Mouse (Mus musculus) lung, embryonic 16.5 days (tissue): ENCODE measurements around the gene Spsb4. TPM values are rescaled to one million over a fixed set of nuclear protein-coding genes. Genes with fewer than 3 reads are reported as not detected.

Source experiments
- ATAC-seq: fragments of 200-750 bp; cut with Nextera tagmentation; 2 replicates; pipeline ENCODE4 v1.8.0; 2017; ENCODE audit warnings: low read depth, mild to moderate bottlenecking, moderate library complexity
- H3K27ac ChIP-seq: fragments of 300-500 bp; sonication (generic); 2 replicates; pipeline ENCODE4 v1.5.1; 2014; ENCODE audit warnings: mild to moderate bottlenecking, control low read depth, low read length
- H3K27me3 ChIP-seq: fragments of 300-500 bp; sonication (generic); 2 replicates; pipeline ENCODE4 v1.6.1; 2014; ENCODE audit warnings: low read depth, low read length, mixed read lengths; ENCODE audit not compliant: control insufficient read depth, insufficient read depth
- H3K36me3 ChIP-seq: fragments of 300-500 bp; sonication (generic); 2 replicates; pipeline ENCODE4 v1.6.1; 2014; ENCODE audit warnings: low read length; ENCODE audit not compliant: control insufficient read depth, insufficient read depth
- H3K4me1 ChIP-seq: fragments of 300-500 bp; sonication (generic); replicated peaks from 2 replicates; pipeline ENCODE4 v1.6.1; 2014; ENCODE audit warnings: low read length, mixed read lengths; ENCODE audit not compliant: control insufficient read depth, insufficient read depth
- H3K4me2 ChIP-seq: fragments of 300-500 bp; sonication (generic); 2 replicates; pipeline ENCODE4 v1.6.1; 2014; ENCODE audit warnings: low read depth, low read length, control low read depth
- H3K4me3 ChIP-seq: fragments of 300-500 bp; sonication (generic); 2 replicates; pipeline ENCODE4 v1.5.1; 2014; ENCODE audit warnings: mild to moderate bottlenecking, low read length, control low read depth
- H3K9ac ChIP-seq: fragments of 300-500 bp; sonication (generic); 2 replicates; pipeline ENCODE4 v1.6.1; 2014; ENCODE audit warnings: low read length, control low read depth
- H3K9me3 ChIP-seq: fragments of 300-500 bp; sonication (generic); 2 replicates; pipeline ENCODE4 v1.6.1; 2016; ENCODE audit warnings: low read length; ENCODE audit not compliant: control insufficient read depth
- WGBS: fragments of 180-500 bp; shearing (Covaris S2); extraction: QIAGEN DNeasy Blood & Tissue Kit; methylation state at CpG from one replicate; pipeline ENCODE4 v1.1.7; 2014; 5-methylcytosine and 5-hydroxymethylcytosine counted together
- polyA plus RNA-seq: library from polyadenylated mRNA; unstranded; fragments of >200 nt; fragmentation: Nextera tagmentation; extraction: Ambion mirVana; gene quantifications from 2 replicates; pipeline ENCODE4 v1.2.1, GENCODE M21; 2015

The Spsb4 gene
- polyA plus RNA-seq, 1 experiment from 2014 or later, result 8.8 TPM

- Histone ChIP-seq H3K36me3 (no peaks in the 10 kb centered on the region), H3K9me3 (no peaks in the 10 kb centered on the region), H3K4me3 (no peak overlapping the region), H3K27me3 (peaks cover 7% of the 10 kb centered on the region; the same call in 1 of the 2 replicates), H3K4me2 (no peak overlapping the region), H3K4me1 (peaks cover 24% of the 10 kb centered on the region), H3K9ac (no peak overlapping the region), H3K27ac (no peak overlapping the region)
- 45% methylated on average over 2 of the region's 2 CpGs for WGBS
- ATAC-seq, result no peak
These were observed 1.0 kb upstream of the Spsb4 start for GRCm38 (mm10) chr9:97019686-97020085.

GRCm38 (mm10) chr9:97019231-97019630, 588 bp upstream of the Spsb4 start:
- H3K4me1 ChIP-seq, result peaks cover 24% of the 10 kb centered on the region
- ATAC-seq, result no peak
- no peak overlapping the region for H3K27ac ChIP-seq
- H3K4me3 ChIP-seq, result peak overlapping the region; percentile 62
- 3% methylated on average over 11 of the region's 11 CpGs for WGBS
- H3K9me3 ChIP-seq, result no peaks in the 10 kb centered on the region
- H3K36me3 ChIP-seq, result no peaks in the 10 kb centered on the region
- peak overlapping the region; percentile 66 for H3K9ac ChIP-seq
- H3K4me2 ChIP-seq, result peak overlapping the region; percentile 93
- peaks cover 7% of the 10 kb centered on the region; the same call in 1 of the 2 replicates for H3K27me3 ChIP-seq

- no peaks in the 10 kb centered on the region for H3K9me3 ChIP-seq
- peak overlapping the region; percentile 62 for H3K4me3 ChIP-seq
- peak overlapping the region; percentile 93 for H3K4me2 ChIP-seq
- peak overlapping the region; percentile 66 for H3K9ac ChIP-seq
- no peaks in the 10 kb centered on the region for H3K36me3 ChIP-seq
- ATAC-seq, result peak; percentile 78
- H3K4me1 ChIP-seq, result peaks cover 24% of the 10 kb centered on the region
- H3K27ac ChIP-seq, result peak overlapping the region; percentile 67
- peaks cover 7% of the 10 kb centered on the region; the same call in 1 of the 2 replicates for H3K27me3 ChIP-seq
- WGBS, result under 1% methylated on average over 62 of the region's 62 CpGs
These were observed 617 bp downstream of the Spsb4 start for GRCm38 (mm10) chr9:97017811-97018641.

GRCm38 (mm10) chr9:97017121-97017810, 1.4 kb downstream of the Spsb4 start:
- peaks cover 7% of the 10 kb centered on the region; the same call in 1 of the 2 replicates for H3K27me3 ChIP-seq
- H3K36me3 ChIP-seq, result no peaks in the 10 kb centered on the region
- H3K4me3 ChIP-seq, result peak overlapping the region; percentile 62
- H3K9me3 ChIP-seq, result no peaks in the 10 kb centered on the region
- 1% methylated on average over 34 of the region's 34 CpGs for WGBS
- H3K4me2 ChIP-seq, result peak overlapping the region; percentile 93
- H3K9ac ChIP-seq, result peak overlapping the region; percentile 66
- no peak overlapping the region for H3K27ac ChIP-seq
- ATAC-seq, result no peak
- H3K4me1 ChIP-seq, result peaks cover 24% of the 10 kb centered on the region

GRCm38 (mm10) chr9:97015751-97016150, 2.9 kb downstream of the Spsb4 start:
- Histone ChIP-seq H3K4me3 (no peak overlapping the region), H3K27ac (no peak overlapping the region), H3K9me3 (no peaks in the 10 kb centered on the region), H3K9ac (no peak overlapping the region), H3K36me3 (no peaks in the 10 kb centered on the region), H3K4me2 (no peak overlapping the region), H3K27me3 (peaks cover 7% of the 10 kb centered on the region; the same call in 1 of the 2 replicates), H3K4me1 (peaks cover 24% of the 10 kb centered on the region)
- WGBS, result 33% methylated on average over 6 of the region's 6 CpGs
- ATAC-seq, result no peak

GRCm38 (mm10) chr9:97013698-97014097, 4.9 kb downstream of the Spsb4 start:
- Histone ChIP-seq H3K9ac (no peak overlapping the region), H3K9me3 (peaks cover 3% of the 10 kb centered on the region; the same call in 1 of the 2 replicates), H3K27me3 (peaks cover 5% of the 10 kb centered on the region; the same call in 1 of the 2 replicates), H3K4me1 (peaks cover 19% of the 10 kb centered on the region), H3K27ac (no peak overlapping the region), H3K4me3 (no peak overlapping the region), H3K36me3 (no peaks in the 10 kb centered on the region), H3K4me2 (no peak overlapping the region)
- WGBS, result 80% methylated on average over 9 of the region's 9 CpGs
- ATAC-seq, result no peak

- H3K9ac ChIP-seq, result no peak overlapping the region
- peaks cover 4% of the 10 kb centered on the region; the same call in 1 of the 2 replicates for H3K9me3 ChIP-seq
- no peak for ATAC-seq
- WGBS, result 51% methylated on average over 6 of the region's 6 CpGs
- peaks cover 5% of the 10 kb centered on the region; the same call in 1 of the 2 replicates for H3K27me3 ChIP-seq
- H3K36me3 ChIP-seq, result peaks cover 2% of the 10 kb centered on the region; the same call in 1 of the 2 replicates
- no peak overlapping the region for H3K4me2 ChIP-seq
- no peak overlapping the region for H3K4me3 ChIP-seq
- peaks cover 19% of the 10 kb centered on the region for H3K4me1 ChIP-seq
- H3K27ac ChIP-seq, result no peak overlapping the region
These were observed 5.5 kb downstream of the Spsb4 start for GRCm38 (mm10) chr9:97013153-97013552.

GRCm38 (mm10) chr9:97011454-97012195, 7.0 kb downstream of the Spsb4 start:
- Histone ChIP-seq H3K9me3 (peaks cover 5% of the 10 kb centered on the region; the same call in 1 of the 2 replicates), H3K27me3 (peaks cover 5% of the 10 kb centered on the region; the same call in 1 of the 2 replicates), H3K4me3 (no peak overlapping the region), H3K36me3 (peaks cover 3% of the 10 kb centered on the region; the same call in 1 of the 2 replicates), H3K9ac (no peak overlapping the region), H3K4me1 (peaks cover 9% of the 10 kb centered on the region), H3K27ac (no peak overlapping the region), H3K4me2 (no peak overlapping the region)
- no peak for ATAC-seq
- 63% methylated on average over 15 of the region's 15 CpGs for WGBS
